Mouse (Mus musculus) cortical plate, adult 2 months (tissue): Measurements from ENCODE around the gene B3glct. TPM values are rescaled to one million over a fixed set of nuclear protein-coding genes. Genes with fewer than 3 reads are reported as not detected.

ENCODE experiments used
- H3K27ac ChIP-seq: fragments of 200-500 bp; 2 replicates; pipeline ENCODE4 v1.5.1; 2012; ENCODE audit warnings: low read length, control low read depth, inconsistent platforms; ENCODE audit not compliant: insufficient read depth
- H3K4me1 ChIP-seq: fragments of 200-500 bp; 2 replicates; pipeline ENCODE4 v1.6.1; 2011; ENCODE audit warnings: low read length; ENCODE audit not compliant: control insufficient read depth, insufficient read depth
- H3K4me3 ChIP-seq: fragments of 200-500 bp; 2 replicates; pipeline ENCODE4 v1.5.1; 2011; ENCODE audit warnings: mild to moderate bottlenecking, low read length, control low read depth; ENCODE audit not compliant: insufficient read depth
- CTCF ChIP-seq: fragments of 200-500 bp; IDR thresholded peaks from 2 replicates; pipeline ENCODE4 v1.5.1; 2011; ENCODE audit warnings: mild to moderate bottlenecking, control low read depth, low read length; ENCODE audit not compliant: insufficient read depth; ENCODE audit errors: extremely low read depth
- POLR2A ChIP-seq: fragments of 200-500 bp; IDR thresholded peaks from 2 replicates; pipeline ENCODE4 v1.6.1; 2011; ENCODE audit warnings: mild to moderate bottlenecking, low read length, control low read depth; ENCODE audit not compliant: insufficient read depth; ENCODE audit errors: extremely low read depth
- polyA plus RNA-seq: library from polyadenylated mRNA; depleted of rRNA; stranded (reverse); fragments of >200 nt; gene quantifications from 2 replicates; pipeline ENCODE4 v1.2.3, GENCODE M21; 2012

B3glct gene
- polyA plus RNA-seq, 1 experiment: 14.2 TPM

GRCm38 (mm10) chr5:149647367-149648115, 30.5 kb upstream of the B3glct start:
- no peak overlapping the region for H3K4me3 ChIP-seq
- TF ChIP-seq CTCF (peak; percentile 62), POLR2A (no peak)
- H3K4me1 ChIP-seq: peaks cover 4% of the 10 kb centered on the region
- H3K27ac ChIP-seq: no peak overlapping the region

GRCm38 (mm10) chr5:149648196-149648595, 29.8 kb upstream of the B3glct start:
- no peak overlapping the region for H3K27ac ChIP-seq
- TF ChIP-seq POLR2A (no peak), CTCF (no peak)
- no peak overlapping the region for H3K4me3 ChIP-seq
- H3K4me1 ChIP-seq: peaks cover 4% of the 10 kb centered on the region

- Histone ChIP-seq H3K4me1 (peaks cover 4% of the 10 kb centered on the region), H3K27ac (no peak overlapping the region), H3K4me3 (no peak overlapping the region)
- TF ChIP-seq CTCF (no peak), POLR2A (no peak)
Observed at GRCm38 (mm10) chr5:149648895-149649406, 29.1 kb upstream of the B3glct start.

GRCm38 (mm10) chr5:149649499-149650178, 28.4 kb upstream of the B3glct start:
- TF ChIP-seq POLR2A (no peak), CTCF (no peak)
- H3K4me3 ChIP-seq: no peak overlapping the region
- H3K27ac ChIP-seq: no peak overlapping the region
- H3K4me1 ChIP-seq: peaks cover 4% of the 10 kb centered on the region

GRCm38 (mm10) chr5:149650179-149650553, 27.9 kb upstream of the B3glct start:
- Histone ChIP-seq H3K4me1 (peaks cover 4% of the 10 kb centered on the region), H3K4me3 (no peak overlapping the region), H3K27ac (no peak overlapping the region)
- TF ChIP-seq POLR2A: no peak
- no peak for TF ChIP-seq CTCF

GRCm38 (mm10) chr5:149655636-149656035, 22.4 kb upstream of the B3glct start:
- no peak overlapping the region for H3K4me3 ChIP-seq
- TF ChIP-seq POLR2A (no peak), CTCF (no peak)
- no peak overlapping the region for H3K27ac ChIP-seq

GRCm38 (mm10) chr5:149658022-149658421, 20.0 kb upstream of the B3glct start:
- Histone ChIP-seq H3K27ac (no peak overlapping the region), H3K4me3 (no peak overlapping the region), H3K4me1 (no peaks in the 10 kb centered on the region)
- TF ChIP-seq POLR2A (no peak), CTCF (no peak)

More at GRCm38 (mm10) chr5:149655636-149656035, 22.4 kb upstream of the B3glct start:
- no peaks in the 10 kb centered on the region for H3K4me1 ChIP-seq

GRCm38 (mm10) chr5:149658741-149659413, 19.2 kb upstream of the B3glct start:
- TF ChIP-seq POLR2A (no peak), CTCF (no peak)
- no peak overlapping the region for H3K4me3 ChIP-seq

GRCm38 (mm10) chr5:149659414-149659780, 18.6 kb upstream of the B3glct start:
- H3K4me3 ChIP-seq: no peak overlapping the region
- TF ChIP-seq POLR2A (no peak), CTCF (no peak)

More at GRCm38 (mm10) chr5:149658741-149659413, 19.2 kb upstream of the B3glct start:
- H3K27ac ChIP-seq: no peak overlapping the region
- no peaks in the 10 kb centered on the region for H3K4me1 ChIP-seq

GRCm38 (mm10) chr5:149661428-149661827, 16.6 kb upstream of the B3glct start:
- no peak overlapping the region for H3K4me3 ChIP-seq
- TF ChIP-seq POLR2A (no peak), CTCF (no peak)
- H3K27ac ChIP-seq: no peak overlapping the region
- H3K4me1 ChIP-seq: no peaks in the 10 kb centered on the region

More at GRCm38 (mm10) chr5:149659414-149659780, 18.6 kb upstream of the B3glct start:
- H3K4me1 ChIP-seq: no peaks in the 10 kb centered on the region
- no peak overlapping the region for H3K27ac ChIP-seq
